Mouse (Mus musculus) C2C12 (cell line): ENCODE data around the gene Lalba.

ENCODE experiments used
- CTCF ChIP-seq: IDR thresholded peaks from one replicate; pipeline ENCODE4 v1.5.1; 2011; ENCODE audit not compliant: control insufficient read depth, insufficient read depth, insufficient read length
- MYOD1 ChIP-seq: IDR thresholded peaks from one replicate; pipeline ENCODE4 v1.6.1; 2011; ENCODE audit warnings: low read depth; ENCODE audit not compliant: control insufficient read depth, insufficient read length

- TF ChIP-seq MYOD1 (no peak), CTCF (peak; percentile 5)
These were observed 7.1 kb downstream of the Lalba start for GRCm38 (mm10) chr15:98475382-98475781.
